7 mouse cellular contexts compared by ENCODE assay signal in the genomic region with DNA sequence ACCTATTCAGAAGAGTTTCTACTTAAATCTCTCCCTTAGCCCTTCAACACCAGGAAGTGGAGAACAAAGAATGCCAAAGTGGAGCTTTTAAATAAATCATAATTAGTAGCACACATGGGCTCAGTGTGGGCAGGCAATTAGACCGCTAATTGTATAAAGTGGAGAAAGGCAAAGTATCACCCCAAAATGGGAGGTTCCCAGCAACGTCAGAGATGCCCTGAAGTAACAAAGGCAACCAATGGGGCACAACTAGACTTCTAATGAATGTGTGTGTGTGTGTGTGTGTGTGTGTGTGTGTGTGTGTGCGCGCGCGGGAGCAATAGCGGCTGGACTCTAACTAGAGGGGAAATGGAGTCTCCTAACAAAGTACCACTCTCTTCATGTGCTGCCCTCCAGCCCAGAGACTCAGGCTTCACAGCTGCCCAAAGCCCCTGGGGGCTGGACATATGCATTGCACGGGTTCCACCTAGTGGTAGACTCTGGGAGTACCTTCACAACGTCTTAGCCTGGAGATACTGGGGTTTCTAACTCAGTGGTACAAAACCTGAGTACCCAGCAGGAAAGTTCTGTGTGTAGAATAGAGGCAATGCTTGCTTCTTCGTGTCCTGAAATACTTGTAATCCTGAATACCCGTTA.
DNase-seq lines count a peak whose midpoint lies in the region; ATAC-seq and TF ChIP-seq lines count a peak whose summit lies in the region.

No protein-coding gene starts in this region.

- DNase-seq in adrenal gland, adult 18-20 months (ENCODE audit: low spot score in 2 of 2) = peak; percentile 31 to 32
- DNase-seq in cerebellum, adult 8-10 months = peak; percentile 68
- DNase-seq in forebrain, postnatal 0 days = peak; percentile 95
- peak; percentile 97 for DNase-seq in hindbrain, postnatal 0 days (ENCODE audit: low spot score)
- DNase-seq in left cerebral cortex, adult 11 months (ENCODE audit: low spot score) = peak; percentile 33
- DNase-seq in midbrain, embryonic 10.5 days (ENCODE audit: low spot score) = peak; percentile 77

- ATAC-seq in forebrain, postnatal 0 days = peak; percentile 96
- peak; percentile 91 for ATAC-seq in hindbrain, postnatal 0 days
- ATAC-seq in stomach, embryonic 14.5 days (ENCODE audit: insufficient number of reproducible peaks, insufficient read depth, low FRiP score, low read depth) = peak; percentile 78

- no peaks in the 10 kb centered on the region for H3K36me3 ChIP-seq in forebrain, postnatal 0 days (ENCODE audit: insufficient read depth)
- H3K36me3 ChIP-seq in hindbrain, postnatal 0 days (ENCODE audit: insufficient read depth, low read length) = no peaks in the 10 kb centered on the region
- no peaks in the 10 kb centered on the region for H3K36me3 ChIP-seq in midbrain, embryonic 10.5 days
- no peaks in the 10 kb centered on the region for H3K36me3 ChIP-seq in stomach, embryonic 14.5 days (ENCODE audit: control insufficient read depth, insufficient read depth, low read length)

- WGBS in forebrain, postnatal 0 days = 6% methylated on average over 11 of the region's 11 CpGs
- 23% methylated on average over 11 of the region's 11 CpGs for WGBS in hindbrain, postnatal 0 days
- 40% methylated on average over 11 of the region's 11 CpGs for WGBS in midbrain, embryonic 10.5 days
- WGBS in stomach, embryonic 14.5 days = 28% methylated on average over 11 of the region's 11 CpGs

- H3K4me3 ChIP-seq in forebrain, postnatal 0 days (ENCODE audit: low read depth, low read length) = no peak overlapping the region
- no peak overlapping the region for H3K4me3 ChIP-seq in hindbrain, postnatal 0 days (ENCODE audit: low read length)
- H3K4me3 ChIP-seq in midbrain, embryonic 10.5 days = no peak overlapping the region
- no peak overlapping the region for H3K4me3 ChIP-seq in stomach, embryonic 14.5 days (ENCODE audit: low read depth, low read length)

- H3K9me3 ChIP-seq in forebrain, postnatal 0 days (ENCODE audit: low read length) = no peaks in the 10 kb centered on the region
- no peaks in the 10 kb centered on the region for H3K9me3 ChIP-seq in hindbrain, postnatal 0 days (ENCODE audit: low read length)
- no peaks in the 10 kb centered on the region for H3K9me3 ChIP-seq in midbrain, embryonic 10.5 days (replicated peaks)
- H3K9me3 ChIP-seq in stomach, embryonic 14.5 days (ENCODE audit: control insufficient read depth, low read depth, low read length) = no peaks in the 10 kb centered on the region

- TF ChIP-seq CTCF in forebrain, postnatal 0 days (IDR thresholded peaks at IDR 0.05; ENCODE audit: low read depth) = peak; percentile 98
- peak; percentile 95 for TF ChIP-seq CTCF in hindbrain, postnatal 0 days (IDR thresholded peaks at IDR 0.05; ENCODE audit: low read depth)

- no peak overlapping the region for H3K27ac ChIP-seq in forebrain, postnatal 0 days (ENCODE audit: low read depth, low read length)
- no peak overlapping the region for H3K27ac ChIP-seq in hindbrain, postnatal 0 days
- H3K27ac ChIP-seq in midbrain, embryonic 10.5 days (replicated peaks) = peak overlapping the region; percentile 9; the same call in 1 of the 2 replicates
- no peak overlapping the region for H3K27ac ChIP-seq in stomach, embryonic 14.5 days (ENCODE audit: low read length)

- 0 out of 2 replicates have a peak overlapping the region, but pooled peaks have one; percentile 11 for H3K4me2 ChIP-seq in forebrain, postnatal 0 days (ENCODE audit: low read depth)
- H3K4me2 ChIP-seq in hindbrain, postnatal 0 days (ENCODE audit: low read depth, low read length) = no peak overlapping the region
- H3K4me2 ChIP-seq in stomach, embryonic 14.5 days (replicated peaks; ENCODE audit: low read depth, low read length) = no peak overlapping the region

- no peaks in the 10 kb centered on the region for H3K27me3 ChIP-seq in forebrain, postnatal 0 days (ENCODE audit: insufficient read depth, low read length)
- H3K27me3 ChIP-seq in hindbrain, postnatal 0 days (ENCODE audit: insufficient read depth, low read length) = no peaks in the 10 kb centered on the region
- H3K27me3 ChIP-seq in midbrain, embryonic 10.5 days (ENCODE audit: low read depth, poor library complexity, severe bottlenecking) = no peaks in the 10 kb centered on the region
- no peaks in the 10 kb centered on the region for H3K27me3 ChIP-seq in stomach, embryonic 14.5 days (ENCODE audit: control insufficient read depth, insufficient read depth, low read length)

- H3K9ac ChIP-seq in forebrain, postnatal 0 days = no peak overlapping the region
- H3K9ac ChIP-seq in hindbrain, postnatal 0 days (replicated peaks; ENCODE audit: low read length) = no peak overlapping the region
- H3K9ac ChIP-seq in stomach, embryonic 14.5 days (replicated peaks; ENCODE audit: low read depth, low read length) = no peak overlapping the region

- H3K4me1 ChIP-seq in forebrain, postnatal 0 days (ENCODE audit: insufficient read depth) = peaks cover 4% of the 10 kb centered on the region; the same call in 1 of the 2 replicates
- H3K4me1 ChIP-seq in hindbrain, postnatal 0 days (ENCODE audit: insufficient read depth, low read length) = no peaks in the 10 kb centered on the region
- 0 out of 2 replicates have a peak, but pooled peaks cover 3% of the 10 kb centered on the region for H3K4me1 ChIP-seq in midbrain, embryonic 10.5 days
- no peaks in the 10 kb centered on the region for H3K4me1 ChIP-seq in stomach, embryonic 14.5 days (ENCODE audit: control insufficient read depth, insufficient read depth, low read length)

Comparison
In these comparisons a context has a peak if more than half of its experiments do, and no peak if none do; other contexts are left out.
1. DNase-seq: peak in every context shown above with its lines; median percentile 97 in hindbrain, postnatal 0 days; 95 in forebrain, postnatal 0 days; 77 in midbrain, embryonic 10.5 days; 68 in cerebellum, adult 8-10 months; 33 in left cerebral cortex, adult 11 months; 32 in adrenal gland, adult 18-20 months.